Mouse (Mus musculus) ES-Bruce4 (cell line): ENCODE measurements around the gene Disp3. TPM values are rescaled to one million over a fixed set of nuclear protein-coding genes. Genes with fewer than 3 reads are reported as not detected.

Experiments used
- H3K27ac ChIP-seq: 2 replicates; pipeline ENCODE4 v1.5.1; 2012; ENCODE audit warnings: low read length, inconsistent platforms; ENCODE audit not compliant: insufficient read depth
- H3K27me3 ChIP-seq: 2 replicates; pipeline ENCODE4 v1.6.1; 2012; ENCODE audit warnings: mild to moderate bottlenecking, low read length, inconsistent platforms; ENCODE audit not compliant: control insufficient read depth, poor library complexity, insufficient read depth, severe bottlenecking
- H3K36me3 ChIP-seq: 2 replicates; pipeline ENCODE4 v1.6.1; 2012; ENCODE audit warnings: inconsistent platforms, mild to moderate bottlenecking, low read length, moderate library complexity; ENCODE audit not compliant: control insufficient read depth, poor library complexity, insufficient read depth, severe bottlenecking
- H3K4me1 ChIP-seq: one replicate; pipeline ENCODE4 v1.8.1; 2011; ENCODE audit warnings: low read length; ENCODE audit not compliant: control insufficient read depth, insufficient read depth
- H3K4me3 ChIP-seq: 2 replicates; pipeline ENCODE4 v1.5.1; 2011; ENCODE audit warnings: low read depth, mild to moderate bottlenecking, low read length
- H3K9ac ChIP-seq: 2 replicates; pipeline ENCODE4 v1.6.1; 2012; ENCODE audit warnings: low read depth, mild to moderate bottlenecking, inconsistent platforms; ENCODE audit not compliant: poor library complexity, severe bottlenecking
- H3K9me3 ChIP-seq: replicated peaks from 2 replicates; pipeline ENCODE4 v1.6.1; 2012; ENCODE audit warnings: mild to moderate bottlenecking, low read length, inconsistent platforms; ENCODE audit not compliant: control insufficient read depth, poor library complexity, insufficient read depth, severe bottlenecking
- CTCF ChIP-seq: IDR thresholded peaks from one replicate; pipeline ENCODE4 v1.8.1; 2011; ENCODE audit warnings: low read depth, low read length
- EP300 ChIP-seq: IDR thresholded peaks from 2 replicates; pipeline ENCODE4 v1.6.1; 2011; ENCODE audit warnings: low read depth, low read length; ENCODE audit not compliant: insufficient read depth
- POLR2A ChIP-seq: IDR thresholded peaks from one replicate; pipeline ENCODE4 v1.8.1; 2011; ENCODE audit warnings: low read length; ENCODE audit not compliant: insufficient read depth
- polyA plus RNA-seq: library from polyadenylated mRNA; stranded (reverse); fragments of >200 nt; gene quantifications from 2 replicates; pipeline ENCODE4 v1.2.4, GENCODE M21; 2011; ENCODE audit warnings: low read depth; ENCODE audit not compliant: missing spikeins, insufficient read depth, insufficient read length

Disp3 gene
- polyA plus RNA-seq, 1 experiment: 1.0 TPM

- no peaks in the 10 kb centered on the region for H3K36me3 ChIP-seq
- H3K27ac ChIP-seq: no peak overlapping the region
- H3K9ac ChIP-seq: no peak overlapping the region
- no peaks in the 10 kb centered on the region for H3K27me3 ChIP-seq
- H3K9me3 ChIP-seq: no peaks in the 10 kb centered on the region
- TF ChIP-seq EP300 (no peak), CTCF (no peak), POLR2A (no peak)
- H3K4me1 ChIP-seq: no peaks in the 10 kb centered on the region
- H3K4me3 ChIP-seq: no peak overlapping the region
Measured at GRCm38 (mm10) chr4:148238218-148238617, 49.5 kb downstream of the Disp3 start.

DNA sequence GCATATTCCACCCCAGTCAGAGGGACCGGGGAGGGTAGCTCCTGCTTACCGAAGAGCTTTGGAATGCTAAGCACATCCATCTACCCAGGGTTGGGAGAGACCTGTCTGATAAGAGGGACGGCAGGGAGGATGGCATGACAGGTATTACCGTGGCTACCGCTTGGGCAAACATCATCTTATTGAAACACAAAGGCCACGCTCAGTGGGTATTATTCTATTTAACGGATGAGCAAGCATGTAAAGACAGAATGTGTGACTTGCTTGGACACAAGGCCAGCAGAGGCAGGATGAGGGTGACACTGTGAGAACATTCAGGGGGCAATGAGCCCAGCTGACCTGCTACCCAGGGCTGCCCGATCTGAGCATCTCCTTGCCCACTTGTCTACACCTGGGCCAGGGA, 51.1 kb downstream of the Disp3 start:
- Histone ChIP-seq H3K4me3 (no peak overlapping the region), H3K4me1 (no peaks in the 10 kb centered on the region), H3K9me3 (no peaks in the 10 kb centered on the region), H3K36me3 (no peaks in the 10 kb centered on the region), H3K27me3 (no peaks in the 10 kb centered on the region), H3K27ac (no peak overlapping the region), H3K9ac (no peak overlapping the region)
- TF ChIP-seq CTCF (no peak), EP300 (no peak), POLR2A (no peak)

- TF ChIP-seq POLR2A (no peak), EP300 (no peak), CTCF (no peak)
- Histone ChIP-seq H3K9me3 (no peaks in the 10 kb centered on the region), H3K27ac (no peak overlapping the region), H3K27me3 (no peaks in the 10 kb centered on the region), H3K9ac (no peak overlapping the region), H3K4me1 (no peaks in the 10 kb centered on the region), H3K36me3 (no peaks in the 10 kb centered on the region), H3K4me3 (no peak overlapping the region)
Measured at GRCm38 (mm10) chr4:148233061-148233460, 54.7 kb downstream of the Disp3 start.

GRCm38 (mm10) chr4:148232615-148233014, 55.1 kb downstream of the Disp3 start:
- H3K9me3 ChIP-seq: no peaks in the 10 kb centered on the region
- no peak for TF ChIP-seq POLR2A
- TF ChIP-seq EP300: no peak
- TF ChIP-seq CTCF: no peak
- no peak overlapping the region for H3K9ac ChIP-seq

GRCm38 (mm10) chr4:148232124-148232523, 55.6 kb downstream of the Disp3 start:
- H3K4me1 ChIP-seq: no peaks in the 10 kb centered on the region
- TF ChIP-seq EP300 (no peak), POLR2A (no peak), CTCF (no peak)

More at GRCm38 (mm10) chr4:148232615-148233014, 55.1 kb downstream of the Disp3 start:
- Histone ChIP-seq H3K27me3 (no peaks in the 10 kb centered on the region), H3K36me3 (no peaks in the 10 kb centered on the region), H3K27ac (no peak overlapping the region), H3K4me1 (no peaks in the 10 kb centered on the region), H3K4me3 (no peak overlapping the region)

DNA sequence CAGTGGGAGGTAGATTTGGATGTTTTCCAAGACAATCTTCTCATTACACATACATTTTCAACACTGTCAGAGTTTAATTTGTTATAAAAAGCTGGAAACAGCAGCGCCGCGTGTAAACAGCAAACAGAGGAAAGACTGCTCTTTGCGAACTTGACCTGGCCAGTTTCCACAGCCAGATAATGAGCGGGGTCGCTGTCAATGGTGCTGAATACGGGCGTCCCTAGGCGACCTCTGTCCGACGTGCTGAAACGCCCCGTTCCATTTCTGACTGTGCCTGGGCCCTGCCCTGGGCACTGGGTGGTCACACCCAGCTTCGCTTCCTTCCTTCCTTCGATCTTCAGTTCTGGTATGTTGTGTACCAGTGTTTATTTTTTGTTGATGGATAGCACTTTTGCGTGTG, 58.1 kb downstream of the Disp3 start:
- Histone ChIP-seq H3K4me3 (no peak overlapping the region), H3K9me3 (no peaks in the 10 kb centered on the region; the same call in 1 of the 2 replicates), H3K9ac (no peak overlapping the region), H3K27me3 (no peaks in the 10 kb centered on the region), H3K36me3 (no peaks in the 10 kb centered on the region), H3K4me1 (no peaks in the 10 kb centered on the region), H3K27ac (no peak overlapping the region)
- TF ChIP-seq CTCF (no peak), POLR2A (no peak), EP300 (no peak)

More at GRCm38 (mm10) chr4:148232124-148232523, 55.6 kb downstream of the Disp3 start:
- H3K27me3 ChIP-seq: no peaks in the 10 kb centered on the region
- H3K4me3 ChIP-seq: no peak overlapping the region
- H3K9me3 ChIP-seq: no peaks in the 10 kb centered on the region
- H3K27ac ChIP-seq: no peak overlapping the region
- no peaks in the 10 kb centered on the region for H3K36me3 ChIP-seq
- no peak overlapping the region for H3K9ac ChIP-seq

DNA sequence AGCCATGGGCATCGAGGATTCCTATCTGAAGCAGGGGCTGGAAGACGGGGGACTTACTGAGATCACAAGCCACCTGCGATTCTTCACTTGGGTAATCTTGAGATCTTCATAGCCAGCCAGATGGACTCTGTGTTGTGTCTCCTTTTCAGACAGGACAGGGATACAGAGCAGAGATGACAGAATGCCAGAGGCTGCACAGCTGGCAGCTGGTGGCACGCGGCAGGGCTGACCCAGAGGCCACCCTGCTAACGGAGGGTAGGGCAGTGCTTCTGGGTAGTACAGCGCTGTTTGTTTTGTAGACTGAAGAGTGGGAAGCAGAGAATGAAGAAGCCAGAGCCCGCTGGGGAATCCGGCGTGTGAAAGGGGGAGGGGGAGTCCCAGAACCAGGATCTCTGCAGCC, 64.8 kb downstream of the Disp3 start:
- Histone ChIP-seq H3K9me3 (no peaks in the 10 kb centered on the region; the same call in 1 of the 2 replicates), H3K27ac (no peak overlapping the region), H3K36me3 (no peaks in the 10 kb centered on the region), H3K4me3 (no peak overlapping the region), H3K4me1 (no peaks in the 10 kb centered on the region), H3K27me3 (no peaks in the 10 kb centered on the region), H3K9ac (no peak overlapping the region)
- TF ChIP-seq CTCF (no peak), POLR2A (no peak), EP300 (no peak)
